Mouse (Mus musculus) liver, adult 2 months (tissue): ENCODE measurements around the gene Bdh2. TPM values are rescaled to one million over a fixed set of nuclear protein-coding genes. Genes with fewer than 3 reads are reported as not detected.

Experiments
- DNase-seq: peaks from one replicate; pipeline ENCODE4 v3.0.0-alpha.2; 2011; ENCODE audit warnings: low read depth, low spot score; ENCODE audit errors: extremely low read depth
- H3K27ac ChIP-seq: fragments of 200-500 bp; replicated peaks from 2 replicates; pipeline ENCODE4 v1.5.1; 2012; ENCODE audit warnings: low read depth, mild to moderate bottlenecking, control low read depth, inconsistent platforms, low read length; ENCODE audit not compliant: insufficient read depth
- H3K27me3 ChIP-seq: fragments of 200-500 bp; 2 replicates; pipeline ENCODE4 v1.6.1; 2012; ENCODE audit warnings: mild to moderate bottlenecking, moderate library complexity, low read length, inconsistent platforms; ENCODE audit not compliant: control insufficient read depth, insufficient read depth
- H3K36me3 ChIP-seq: fragments of 200-500 bp; 2 replicates; pipeline ENCODE4 v1.6.1; 2012; ENCODE audit warnings: low read length, inconsistent platforms; ENCODE audit not compliant: control insufficient read depth, insufficient read depth
- H3K4me1 ChIP-seq: fragments of 200-500 bp; 2 replicates; pipeline ENCODE4 v1.6.1; 2011; ENCODE audit warnings: low read length; ENCODE audit not compliant: control insufficient read depth, insufficient read depth
- H3K4me3 ChIP-seq: fragments of 200-500 bp; 2 replicates; pipeline ENCODE4 v1.5.1; 2011; ENCODE audit warnings: low read depth, mild to moderate bottlenecking, control low read depth, low read length, moderate library complexity; ENCODE audit not compliant: insufficient read depth
- H3K79me2 ChIP-seq: fragments of 200-500 bp; 2 replicates; pipeline ENCODE4 v1.6.1; 2012; ENCODE audit warnings: inconsistent platforms, mild to moderate bottlenecking, low read length, moderate library complexity; ENCODE audit not compliant: control insufficient read depth, insufficient read depth
- H3K9ac ChIP-seq: fragments of 200-500 bp; 2 replicates; pipeline ENCODE4 v1.6.1; 2012; ENCODE audit warnings: low read depth, mild to moderate bottlenecking, control low read depth, inconsistent platforms, low read length
- CTCF ChIP-seq: fragments of 200-500 bp; IDR thresholded peaks from 2 replicates; pipeline ENCODE4 v1.5.1; 2011; ENCODE audit warnings: low read depth, low read length, control low read depth
- POLR2A ChIP-seq: fragments of 200-500 bp; IDR thresholded peaks from 2 replicates; pipeline ENCODE4 v1.6.1; 2011; ENCODE audit warnings: low read length, control low read depth; ENCODE audit not compliant: insufficient read depth; ENCODE audit errors: extremely low read depth
- WGBS: fragments of 180-500 bp; shearing (Covaris S2); methylation state at CpG from one replicate; pipeline ENCODE4 v1.1.7; 2018; 5-methylcytosine and 5-hydroxymethylcytosine counted together
- polyA plus RNA-seq: library from polyadenylated mRNA; depleted of rRNA; stranded (reverse); fragments of >200 nt; gene quantifications from 2 replicates; pipeline ENCODE4 v1.2.3, GENCODE M21; 2012
- total RNA-seq: library from RNA; depleted of rRNA; stranded (reverse); fragments of >200 nt; gene quantifications from 2 replicates; pipeline ENCODE4 v1.2.3, GENCODE M21; 2014

Bdh2 gene
- total and polyA plus RNA-seq, 2 experiments: 14.8 to 15.2 TPM

GRCm38 (mm10) chr3:135251825-135252224 lies 29.2 kb upstream of the Bdh2 start:
- H3K9ac ChIP-seq: no peak overlapping the region
- no peaks in the 10 kb centered on the region for H3K36me3 ChIP-seq
- H3K4me1 ChIP-seq: no peaks in the 10 kb centered on the region
- H3K27ac ChIP-seq: no peak overlapping the region
- WGBS: 92% methylated on average over 6 of the region's 6 CpGs
- H3K27me3 ChIP-seq: no peaks in the 10 kb centered on the region
- H3K4me3 ChIP-seq: no peak overlapping the region
- TF ChIP-seq POLR2A (no peak), CTCF (no peak)
- no peak for DNase-seq
- H3K79me2 ChIP-seq: no peaks in the 10 kb centered on the region

- H3K27me3 ChIP-seq: no peaks in the 10 kb centered on the region
- DNase-seq: no peak
- H3K27ac ChIP-seq: no peak overlapping the region
- H3K79me2 ChIP-seq: no peaks in the 10 kb centered on the region
- no peak for TF ChIP-seq CTCF
- TF ChIP-seq POLR2A: no peak
- no peaks in the 10 kb centered on the region for H3K36me3 ChIP-seq
- no peak overlapping the region for H3K4me3 ChIP-seq
- no peak overlapping the region for H3K9ac ChIP-seq
- no peaks in the 10 kb centered on the region for H3K4me1 ChIP-seq
Measured at GRCm38 (mm10) chr3:135254784-135255183, 26.2 kb upstream of the Bdh2 start.

GRCm38 (mm10) chr3:135258919-135259318 lies 22.1 kb upstream of the Bdh2 start:
- TF ChIP-seq POLR2A (no peak), CTCF (no peak)
- Histone ChIP-seq H3K79me2 (no peaks in the 10 kb centered on the region), H3K4me3 (no peak overlapping the region), H3K4me1 (no peaks in the 10 kb centered on the region), H3K9ac (no peak overlapping the region), H3K27me3 (no peaks in the 10 kb centered on the region), H3K36me3 (no peaks in the 10 kb centered on the region), H3K27ac (no peak overlapping the region)
- 95% methylated on average over 10 of the region's 10 CpGs for WGBS
- no peak for DNase-seq

- H3K4me3 ChIP-seq: no peak overlapping the region
- H3K79me2 ChIP-seq: no peaks in the 10 kb centered on the region
- DNase-seq: no peak
- H3K27me3 ChIP-seq: no peaks in the 10 kb centered on the region
- WGBS: 97% methylated on average over 7 of the region's 7 CpGs
- H3K9ac ChIP-seq: no peak overlapping the region
- H3K27ac ChIP-seq: no peak overlapping the region
- no peaks in the 10 kb centered on the region for H3K36me3 ChIP-seq
- no peaks in the 10 kb centered on the region for H3K4me1 ChIP-seq
- TF ChIP-seq POLR2A (no peak), CTCF (no peak)
Measured at GRCm38 (mm10) chr3:135260233-135260632, 20.8 kb upstream of the Bdh2 start.

GRCm38 (mm10) chr3:135268616-135269015 lies 12.4 kb upstream of the Bdh2 start:
- no peak for DNase-seq
- Histone ChIP-seq H3K79me2 (no peaks in the 10 kb centered on the region), H3K4me1 (no peaks in the 10 kb centered on the region), H3K9ac (no peak overlapping the region), H3K27me3 (no peaks in the 10 kb centered on the region), H3K36me3 (no peaks in the 10 kb centered on the region), H3K4me3 (no peak overlapping the region), H3K27ac (no peak overlapping the region)
- 92% methylated on average over 5 of the region's 5 CpGs for WGBS
- TF ChIP-seq CTCF (no peak), POLR2A (no peak)

- Histone ChIP-seq H3K27ac (no peak overlapping the region), H3K4me3 (no peak overlapping the region), H3K27me3 (no peaks in the 10 kb centered on the region), H3K36me3 (no peaks in the 10 kb centered on the region), H3K9ac (no peak overlapping the region), H3K79me2 (no peaks in the 10 kb centered on the region), H3K4me1 (no peaks in the 10 kb centered on the region)
- 38% methylated on average over 10 of the region's 10 CpGs for WGBS
- no peak for TF ChIP-seq POLR2A
- no peak for TF ChIP-seq CTCF
- no peak for DNase-seq
Measured at GRCm38 (mm10) chr3:135269391-135269990, 11.5 kb upstream of the Bdh2 start.
